Mouse (Mus musculus) frontal cortex, postnatal 36 days (tissue): ENCODE measurements around the gene Taf9b.
"Not testable (repeated sequence)": the region's sequence is repeated elsewhere in the genome, so short reads cannot be mapped to it uniquely, and the experiment has no call there.

ENCODE experiments used
- DNase-seq, 2 experiments: peaks; one replicate each; pipeline ENCODE4 v3.0.0; 2022; ENCODE audit warnings: low spot score in 2 of 2

Taf9b gene

DNA sequence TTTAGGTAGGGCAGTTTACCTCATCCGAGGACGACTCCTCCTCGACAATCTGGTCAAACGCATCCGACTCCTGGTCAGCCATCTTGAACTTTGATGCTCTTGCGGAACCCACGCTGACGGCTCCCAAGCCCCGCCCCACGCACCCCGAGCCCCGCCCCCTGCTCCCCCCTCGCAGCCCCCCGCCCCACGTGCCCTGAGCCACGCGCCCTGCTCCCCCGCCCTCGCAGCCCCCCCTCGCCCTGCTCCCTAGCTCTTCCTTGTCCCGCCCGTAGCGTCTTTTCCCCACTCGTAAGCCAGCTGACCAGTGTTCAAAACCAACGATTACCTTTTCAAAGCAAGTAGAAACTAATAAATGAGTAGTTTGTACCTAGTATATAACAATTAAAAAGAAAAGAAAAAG lies at the start of gene Taf9b:
TSS of gene Taf9b (minus strand) at position 101 of the 400 bp plus-strand sequence.
- no peak for DNase-seq

DNA sequence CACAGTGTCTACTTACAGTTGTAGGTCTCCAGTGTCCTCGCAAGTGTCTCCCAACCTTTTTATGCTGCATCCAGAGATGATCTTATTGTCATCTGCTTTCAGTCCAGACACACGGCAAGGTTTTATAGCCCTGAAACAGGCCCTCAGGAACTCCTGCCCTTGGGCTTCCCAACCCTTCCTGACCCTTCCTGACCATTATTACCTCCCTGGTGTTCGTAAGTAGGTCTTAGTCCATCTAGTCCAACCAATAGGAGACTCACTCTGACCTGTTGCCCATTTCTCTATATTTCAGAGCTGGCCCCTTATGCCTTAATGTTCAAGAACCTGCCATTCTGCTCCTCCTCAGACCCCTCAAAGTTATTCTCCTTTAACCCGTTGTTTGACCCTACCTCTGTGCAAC lies 34.3 kb upstream of the Taf9b start, which contains the start of gene Fnd3c2:
TSS of gene Fnd3c2 (minus strand) at position 101 of the 400 bp plus-strand sequence.
- DNase-seq: no peak

DNA sequence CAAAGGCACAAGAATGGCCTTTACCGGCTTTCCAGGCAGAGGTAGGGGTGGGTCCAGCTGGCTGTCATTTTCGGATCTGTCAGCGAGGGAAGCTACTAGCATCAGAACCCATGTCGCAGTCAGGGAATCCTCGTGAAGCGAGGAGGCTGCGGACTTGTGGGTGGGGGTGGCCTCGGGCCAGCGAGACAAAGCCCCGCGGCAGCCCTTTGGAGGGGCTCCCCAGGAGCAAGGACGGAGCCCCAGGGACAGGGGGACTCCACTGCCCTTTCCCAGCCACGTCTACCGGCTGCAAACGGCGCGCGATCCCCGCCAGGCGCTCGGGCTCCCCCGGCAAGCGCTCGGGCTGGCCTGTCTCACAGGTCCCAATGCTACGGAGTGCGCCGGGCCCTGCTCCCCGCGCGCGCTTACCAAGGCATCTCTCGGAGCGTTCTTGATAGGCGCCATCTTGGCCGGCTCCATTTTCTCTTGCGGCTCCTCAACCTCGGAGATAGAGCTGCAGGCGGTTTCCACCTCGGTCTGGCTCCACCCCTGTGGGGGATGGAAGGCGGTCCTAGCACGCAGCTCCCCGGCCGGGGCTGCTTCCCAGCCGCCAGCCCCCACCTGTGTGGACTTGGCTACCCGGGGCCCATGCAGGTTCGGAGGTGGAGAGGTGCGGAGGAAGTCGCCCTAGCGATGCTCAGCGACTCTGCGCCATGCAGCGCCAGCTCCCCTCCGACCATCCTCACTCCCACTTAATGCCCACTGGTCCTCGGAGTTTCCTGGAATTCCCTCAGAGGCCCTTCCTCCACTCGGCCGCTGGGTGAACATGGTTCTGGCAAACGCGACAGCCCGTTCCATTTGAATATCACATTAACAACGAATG lies 1.6 kb downstream of the Taf9b start:
- peak; percentile 75 for DNase-seq

DNA sequence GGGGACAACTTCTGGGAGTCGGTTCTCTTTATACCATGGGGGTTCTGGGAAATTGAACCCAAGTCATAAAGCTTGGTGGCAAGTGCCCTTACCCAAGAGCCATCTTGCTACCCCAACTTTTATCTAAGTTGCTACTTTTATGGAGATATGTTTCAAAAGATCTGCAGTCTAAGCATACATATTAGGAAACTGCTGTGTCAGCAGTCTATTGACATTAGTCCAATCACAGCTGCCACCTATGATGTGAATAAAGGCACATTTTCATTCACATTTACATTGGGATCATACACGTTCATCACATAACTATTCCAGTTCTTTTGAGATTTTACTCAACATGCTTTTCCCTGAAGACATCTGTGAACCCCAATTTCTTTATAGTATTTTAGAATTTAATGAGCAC lies 11.9 kb downstream of the Taf9b start:
- DNase-seq: no peak

DNA sequence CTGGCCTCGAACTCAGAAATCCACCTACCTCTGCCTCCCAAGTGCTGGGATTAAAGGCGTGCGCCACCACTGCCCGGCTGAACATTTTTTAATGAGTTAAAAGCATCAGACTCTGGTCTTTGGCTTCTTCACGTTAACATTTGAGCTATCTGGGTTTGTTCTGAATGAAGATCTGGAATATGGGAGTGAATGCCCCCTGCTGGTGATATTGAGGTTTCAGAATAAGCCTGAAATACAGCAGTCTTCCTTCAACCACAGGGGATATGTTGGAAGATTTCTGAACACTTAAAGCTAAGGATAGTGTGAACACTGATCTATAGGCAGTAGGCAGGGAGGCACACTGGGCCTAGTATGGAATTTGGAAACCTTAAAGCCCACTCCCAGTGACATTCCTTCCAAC lies 22.1 kb downstream of the Taf9b start:
- DNase-seq: no peak

DNA sequence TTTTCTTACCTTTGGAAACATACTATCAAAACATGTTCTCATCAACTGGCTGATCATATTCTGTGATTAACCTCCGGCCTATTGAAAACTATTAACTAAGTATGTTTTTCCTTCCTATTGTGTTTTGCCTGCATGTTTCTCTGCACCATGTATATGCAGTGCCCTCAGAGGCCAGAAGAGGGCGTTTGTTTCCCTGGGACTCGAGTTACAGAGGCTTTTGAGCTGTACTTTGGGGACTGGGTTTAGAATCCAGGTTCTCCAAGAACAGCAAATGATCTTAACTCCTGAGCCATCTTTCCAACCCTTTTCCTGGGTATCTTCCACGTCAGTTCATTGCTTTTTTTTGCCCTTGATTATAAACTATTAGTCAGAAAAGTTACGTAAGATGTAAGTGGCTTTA lies 23.6 kb downstream of the Taf9b start:
- no peak for DNase-seq

DNA sequence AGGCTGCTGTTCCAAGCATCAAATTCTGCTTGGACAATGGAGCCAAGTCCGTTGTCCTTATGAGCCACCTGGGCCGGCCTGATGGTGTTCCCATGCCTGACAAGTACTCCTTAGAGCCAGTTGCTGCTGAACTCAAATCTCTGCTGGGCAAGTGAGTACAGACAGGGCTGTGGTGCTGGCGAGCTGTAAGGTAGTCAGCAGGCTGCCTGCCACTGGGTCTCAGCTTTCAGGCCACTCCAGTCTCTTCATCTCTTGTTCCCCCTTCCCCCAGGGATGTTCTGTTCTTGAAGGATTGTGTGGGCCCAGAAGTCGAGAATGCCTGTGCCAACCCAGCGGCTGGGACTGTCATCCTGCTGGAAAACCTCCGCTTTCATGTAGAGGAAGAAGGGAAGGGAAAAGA lies 26.6 kb downstream of the Taf9b start:
- not testable (repeated sequence) for DNase-seq

DNA sequence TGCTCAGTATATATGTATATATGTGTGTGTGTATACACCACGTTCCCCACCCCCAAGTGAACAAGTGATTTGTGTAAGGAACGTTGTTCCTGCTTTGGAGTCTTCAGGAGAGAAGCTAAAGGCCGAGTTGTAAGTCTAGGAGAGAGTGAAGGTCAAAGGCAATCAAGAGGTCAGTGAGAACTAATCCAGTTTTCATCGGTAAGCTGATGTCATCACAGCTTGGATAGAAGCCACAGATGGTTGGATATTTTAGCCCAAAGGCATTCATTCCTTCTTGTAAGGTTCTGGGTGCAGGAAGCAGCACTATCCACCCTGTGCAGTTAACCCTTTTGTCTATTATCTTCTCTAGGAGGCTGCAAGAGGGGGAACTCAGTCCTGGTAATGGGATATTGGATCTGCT lies 30.9 kb downstream of the Taf9b start:
- no peak for DNase-seq

DNA sequence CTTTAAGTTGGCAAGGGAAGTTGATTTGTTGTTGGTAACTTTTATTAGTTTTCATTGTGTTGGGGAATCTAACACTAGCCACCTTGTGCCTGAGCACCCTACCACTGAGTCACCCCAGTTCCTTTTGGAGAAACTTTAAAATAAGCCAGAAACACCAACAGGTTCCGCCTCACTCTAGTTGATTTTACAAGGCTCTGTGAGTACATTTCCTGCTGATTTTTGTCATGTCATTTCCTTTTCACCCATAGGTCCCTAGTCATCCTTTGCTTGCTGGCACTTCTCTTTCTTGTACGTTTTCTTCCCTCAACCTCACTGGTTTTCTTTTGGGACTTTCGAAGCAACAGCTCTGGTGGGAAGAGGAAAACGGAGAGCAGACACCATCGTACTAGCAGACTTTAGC lies 31.6 kb downstream of the Taf9b start:
- DNase-seq: no peak

DNA sequence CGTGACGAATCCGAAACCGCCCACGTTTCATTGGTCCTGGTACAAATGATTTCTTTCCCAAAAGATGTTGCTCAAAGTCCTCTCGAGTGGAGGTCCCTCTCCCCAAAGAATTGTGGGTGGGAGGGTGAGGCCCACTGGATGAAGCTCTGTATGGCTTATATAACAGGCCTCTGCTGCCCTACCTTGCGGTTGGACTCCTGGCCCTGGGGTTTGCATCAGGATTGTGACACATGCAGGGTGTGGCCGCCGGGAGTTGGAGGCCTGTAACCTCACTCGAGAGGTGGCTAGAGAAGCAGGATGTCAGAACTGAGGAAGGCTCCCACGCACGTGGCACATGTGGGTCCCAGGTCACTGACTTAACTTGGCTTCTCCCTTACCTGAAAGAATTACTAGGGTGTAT lies 33.2 kb downstream of the Taf9b start:
- peak in 1 of 2 experiments; percentile 20 for DNase-seq

DNA sequence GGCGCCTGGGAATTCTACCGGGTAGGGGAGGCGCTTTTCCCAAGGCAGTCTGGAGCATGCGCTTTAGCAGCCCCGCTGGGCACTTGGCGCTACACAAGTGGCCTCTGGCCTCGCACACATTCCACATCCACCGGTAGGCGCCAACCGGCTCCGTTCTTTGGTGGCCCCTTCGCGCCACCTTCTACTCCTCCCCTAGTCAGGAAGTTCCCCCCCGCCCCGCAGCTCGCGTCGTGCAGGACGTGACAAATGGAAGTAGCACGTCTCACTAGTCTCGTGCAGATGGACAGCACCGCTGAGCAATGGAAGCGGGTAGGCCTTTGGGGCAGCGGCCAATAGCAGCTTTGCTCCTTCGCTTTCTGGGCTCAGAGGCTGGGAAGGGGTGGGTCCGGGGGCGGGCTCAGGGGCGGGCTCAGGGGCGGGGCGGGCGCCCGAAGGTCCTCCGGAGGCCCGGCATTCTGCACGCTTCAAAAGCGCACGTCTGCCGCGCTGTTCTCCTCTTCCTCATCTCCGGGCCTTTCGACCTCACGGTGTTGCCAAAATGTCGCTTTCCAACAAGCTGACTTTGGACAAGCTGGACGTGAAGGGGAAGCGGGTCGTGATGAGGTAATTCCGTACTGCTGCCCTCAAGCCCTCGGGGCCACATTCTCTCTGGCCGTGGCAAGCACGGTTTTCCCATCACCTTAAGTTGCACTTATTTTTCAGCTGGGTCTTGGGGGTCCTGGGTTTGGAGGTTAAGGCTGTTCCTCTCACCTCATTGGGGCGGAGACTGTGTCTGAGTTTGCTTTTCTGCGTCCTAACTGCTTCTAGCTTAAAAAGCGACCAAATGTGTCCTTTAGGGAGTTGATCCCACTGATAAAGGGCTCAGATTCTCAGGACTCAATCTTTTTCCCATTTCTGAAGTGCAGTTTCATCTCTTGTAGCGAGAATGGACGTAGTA lies 34.0 kb downstream of the Taf9b start, which contains the start of gene Pgk1:
TSS of gene Pgk1 (plus strand) at position 388 of the 937 bp plus-strand sequence.
- DNase-seq: peak; percentile 79 to 91

DNA sequence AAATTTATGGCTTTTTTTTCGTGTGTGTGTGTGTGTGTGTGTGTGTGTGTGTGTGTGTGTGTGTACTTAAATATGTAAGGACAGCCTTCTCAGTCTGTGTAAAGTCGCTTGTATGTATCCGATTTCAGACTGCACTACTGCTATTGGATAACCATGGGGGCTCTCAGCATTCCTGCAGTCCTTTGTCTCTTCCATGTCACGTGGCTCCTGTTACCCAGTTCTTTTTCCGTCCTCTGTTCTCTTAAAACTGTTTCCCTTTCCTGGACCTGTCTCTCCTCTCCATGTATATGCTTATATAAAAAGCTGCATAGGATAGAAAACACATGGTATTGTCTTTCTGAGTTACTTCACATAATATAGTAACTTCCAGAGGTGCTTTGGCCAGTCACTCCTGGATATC lies 35.3 kb downstream of the Taf9b start:
- no peak for DNase-seq

DNA sequence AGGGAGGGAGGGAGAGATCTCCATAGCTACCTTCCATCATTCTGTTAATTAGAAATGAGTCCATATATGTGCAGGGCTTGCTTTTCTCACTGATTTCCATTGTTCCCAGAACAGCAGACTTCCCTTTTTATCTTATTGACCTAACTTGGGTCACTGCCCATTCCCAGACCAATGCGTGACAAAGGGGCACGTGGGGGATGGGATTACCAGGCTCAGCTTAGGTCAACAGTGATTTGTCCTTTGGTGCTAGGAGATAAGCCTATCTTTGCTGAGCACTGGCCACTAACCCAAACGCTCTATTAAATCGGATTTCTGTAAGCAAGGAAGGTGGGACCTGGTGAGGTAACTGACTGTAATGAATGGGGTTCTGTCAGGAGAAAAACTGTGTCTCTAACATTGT lies 36.7 kb downstream of the Taf9b start:
- DNase-seq: no peak

DNA sequence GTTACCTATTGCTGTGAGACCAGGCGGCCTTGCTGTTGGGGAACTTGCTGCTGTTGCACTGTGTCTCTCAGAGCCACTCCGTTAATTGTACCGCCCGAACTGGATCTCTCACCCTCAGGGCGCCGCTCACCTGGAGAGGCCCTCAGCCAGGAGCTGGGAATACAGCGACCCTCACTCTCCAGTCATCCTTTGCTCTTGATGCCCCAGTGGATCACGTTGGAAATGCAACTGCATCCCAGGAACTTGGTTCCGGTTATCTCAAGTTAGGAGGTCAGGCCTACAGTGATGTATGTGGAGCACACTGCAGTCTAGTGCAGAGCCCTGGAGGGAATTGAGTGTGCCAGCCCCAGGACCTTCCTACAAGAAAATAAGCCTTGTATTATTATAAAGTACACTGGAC lies 44.6 kb downstream of the Taf9b start:
- DNase-seq: no peak

DNA sequence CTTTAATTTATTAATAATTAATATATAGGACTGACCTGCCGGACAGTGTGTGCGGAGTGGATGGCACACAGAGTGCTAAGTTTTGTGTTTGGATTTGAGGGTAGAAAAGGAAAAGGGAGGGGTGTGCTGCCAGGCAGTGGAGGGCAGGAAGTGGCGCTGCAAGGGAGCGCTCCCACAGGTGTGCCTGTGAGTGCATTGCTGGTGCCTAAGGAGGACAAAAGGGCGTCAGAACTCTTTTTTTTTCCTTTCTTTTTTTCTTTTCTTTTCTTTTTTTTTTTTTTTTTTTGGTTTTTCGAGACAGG lies 49.2 kb downstream of the Taf9b start:
- DNase-seq: no peak

DNA sequence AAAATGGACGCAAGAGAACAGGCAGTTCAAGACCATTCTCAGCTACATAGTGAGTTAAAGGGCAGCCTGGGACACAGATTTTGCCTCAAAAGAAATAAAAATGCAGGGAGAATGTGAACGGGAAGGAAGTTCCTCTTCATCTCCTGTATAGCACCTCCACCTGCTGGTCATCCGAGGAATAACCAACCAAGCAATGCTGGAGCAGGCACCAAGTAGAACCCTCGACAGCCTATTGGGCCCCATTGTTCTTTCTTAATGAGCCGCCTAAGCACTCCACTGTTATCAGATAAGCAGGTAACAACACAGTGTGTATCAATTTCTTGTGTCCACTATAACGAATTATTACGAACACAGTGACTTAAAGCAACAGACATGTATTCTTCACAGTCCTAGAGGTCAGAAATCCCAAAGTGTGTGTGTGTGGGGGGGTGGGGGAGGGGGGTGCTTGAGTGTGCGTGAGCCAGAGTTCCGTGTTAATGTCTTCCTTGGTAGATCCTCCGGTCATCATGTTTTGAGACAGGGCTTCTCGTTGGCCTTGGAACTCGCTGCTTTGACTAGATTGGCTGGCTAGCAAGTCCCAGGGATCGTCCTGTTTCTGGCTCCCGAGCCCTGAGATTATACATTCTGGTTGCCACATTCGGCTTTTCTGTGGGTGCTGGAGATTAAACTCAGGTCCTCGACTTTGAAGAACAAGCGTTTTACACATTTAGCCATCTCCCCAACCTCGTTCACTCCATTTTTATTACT lies 49.7 kb downstream of the Taf9b start:
- DNase-seq: peak; percentile 67 to 73

DNA sequence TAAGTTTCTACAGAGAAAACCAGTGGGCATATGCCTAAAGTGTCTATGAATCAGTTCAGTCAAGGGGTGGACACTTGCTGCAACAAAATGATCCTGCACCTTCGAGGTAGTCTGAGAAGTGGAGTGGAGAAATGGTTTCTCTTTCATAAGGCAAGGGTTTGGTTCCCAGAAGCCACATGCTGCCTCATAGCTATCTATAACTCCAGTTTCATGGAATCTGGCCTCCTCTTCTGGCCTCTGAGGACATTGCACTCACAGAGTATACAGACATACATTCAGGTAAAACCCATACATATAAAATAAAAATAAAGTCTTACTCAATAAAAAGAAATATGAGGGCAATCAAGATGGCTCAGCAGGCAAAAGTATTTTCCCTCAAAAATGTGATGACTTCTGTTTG lies 55.9 kb downstream of the Taf9b start:
- DNase-seq: no peak

DNA sequence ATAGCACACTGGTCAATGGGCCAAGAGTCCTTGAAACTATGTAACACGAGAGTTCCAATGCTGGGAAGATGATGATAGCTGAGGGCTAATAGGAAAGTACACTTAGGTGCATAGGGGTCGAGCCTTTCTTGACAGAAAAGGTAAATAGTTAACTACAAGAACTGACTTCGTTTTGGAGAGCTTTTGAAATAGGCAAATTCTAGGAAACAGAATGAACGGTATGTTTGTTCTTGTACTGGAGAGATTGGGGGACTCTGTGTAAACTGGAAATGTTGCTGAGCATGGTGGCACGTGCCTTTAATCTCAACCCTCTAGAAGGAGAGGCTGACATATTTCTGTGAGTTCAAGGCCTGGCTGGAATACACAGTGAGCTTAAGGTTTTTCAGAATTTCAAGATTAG lies 56.4 kb downstream of the Taf9b start:
- no peak for DNase-seq

DNA sequence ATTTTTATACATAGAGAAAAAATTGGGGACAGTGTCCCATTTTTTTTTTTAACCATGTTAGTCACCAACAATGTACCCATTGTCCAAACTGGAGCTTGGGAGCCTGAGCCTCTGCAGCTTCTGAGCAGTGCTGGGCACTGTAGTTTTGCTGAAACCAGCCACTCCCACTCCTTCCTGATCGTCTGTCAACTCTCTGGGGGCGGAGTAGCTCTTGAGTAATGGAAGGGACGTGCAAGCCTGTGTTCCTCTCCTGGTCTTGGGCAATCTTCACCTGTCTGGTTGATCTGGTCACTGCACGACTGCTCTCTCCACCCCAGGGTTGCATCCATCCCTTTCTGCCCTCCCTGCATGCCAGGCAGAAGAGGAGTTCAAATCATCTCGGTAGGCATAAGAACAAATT lies 57.0 kb downstream of the Taf9b start:
- DNase-seq: no peak
